Mouse (Mus musculus) intestine, embryonic 16.5 days (tissue): ENCODE data around the gene Klf1. TPM values are rescaled to one million over a fixed set of nuclear protein-coding genes. Genes with fewer than 3 reads are reported as not detected.

ENCODE experiments used
- ATAC-seq: fragments of 200-750 bp; cut with Nextera tagmentation; 2 replicates; pipeline ENCODE4 v1.8.0; 2017; ENCODE audit warnings: moderate TSS enrichment, moderate library complexity
- H3K27ac ChIP-seq: fragments of 300-500 bp; sonication (generic); 2 replicates; pipeline ENCODE4 v1.5.1; 2014; ENCODE audit warnings: mild to moderate bottlenecking, low read length
- H3K27me3 ChIP-seq: fragments of 300-500 bp; sonication (generic); replicated peaks from 2 replicates; pipeline ENCODE4 v1.6.1; 2014; ENCODE audit warnings: low read length, control low read depth, mixed read lengths; ENCODE audit not compliant: control insufficient read depth, insufficient read depth
- H3K36me3 ChIP-seq: fragments of 300-500 bp; sonication (generic); 2 replicates; pipeline ENCODE4 v1.6.1; 2014; ENCODE audit warnings: low read length, control low read depth; ENCODE audit not compliant: control insufficient read depth, insufficient read depth
- H3K4me1 ChIP-seq: fragments of 300-500 bp; sonication (generic); 2 replicates; pipeline ENCODE4 v1.6.1; 2014; ENCODE audit warnings: low read length, control low read depth, mixed read lengths; ENCODE audit not compliant: control insufficient read depth, insufficient read depth
- H3K4me2 ChIP-seq: fragments of 300-500 bp; sonication (generic); 2 replicates; pipeline ENCODE4 v1.6.1; 2014; ENCODE audit warnings: low read depth, low read length, control low read depth
- H3K4me3 ChIP-seq: fragments of 300-500 bp; sonication (generic); 2 replicates; pipeline ENCODE4 v1.5.1; 2014; ENCODE audit warnings: mild to moderate bottlenecking, low read length
- H3K9ac ChIP-seq: fragments of 300-500 bp; sonication (generic); 2 replicates; pipeline ENCODE4 v1.6.1; 2014; ENCODE audit warnings: low read depth, low read length
- H3K9me3 ChIP-seq: fragments of 300-500 bp; sonication (generic); 2 replicates; pipeline ENCODE4 v1.6.1; 2016; ENCODE audit warnings: low read length, control low read depth; ENCODE audit not compliant: control insufficient read depth
- WGBS: fragments of 180-500 bp; shearing (Covaris S2); extraction: QIAGEN DNeasy Blood & Tissue Kit; methylation state at CpG from one replicate; pipeline ENCODE4 v1.1.7; 2014; 5-methylcytosine and 5-hydroxymethylcytosine counted together
- polyA plus RNA-seq: library from polyadenylated mRNA; unstranded; fragments of >200 nt; fragmentation: Nextera tagmentation; extraction: Ambion mirVana; gene quantifications from 2 replicates; pipeline ENCODE4 v1.2.1, GENCODE M21; 2015

Gene Klf1
- polyA plus RNA-seq, 1 experiment from 2014 or later, result 10.3 TPM

DNA sequence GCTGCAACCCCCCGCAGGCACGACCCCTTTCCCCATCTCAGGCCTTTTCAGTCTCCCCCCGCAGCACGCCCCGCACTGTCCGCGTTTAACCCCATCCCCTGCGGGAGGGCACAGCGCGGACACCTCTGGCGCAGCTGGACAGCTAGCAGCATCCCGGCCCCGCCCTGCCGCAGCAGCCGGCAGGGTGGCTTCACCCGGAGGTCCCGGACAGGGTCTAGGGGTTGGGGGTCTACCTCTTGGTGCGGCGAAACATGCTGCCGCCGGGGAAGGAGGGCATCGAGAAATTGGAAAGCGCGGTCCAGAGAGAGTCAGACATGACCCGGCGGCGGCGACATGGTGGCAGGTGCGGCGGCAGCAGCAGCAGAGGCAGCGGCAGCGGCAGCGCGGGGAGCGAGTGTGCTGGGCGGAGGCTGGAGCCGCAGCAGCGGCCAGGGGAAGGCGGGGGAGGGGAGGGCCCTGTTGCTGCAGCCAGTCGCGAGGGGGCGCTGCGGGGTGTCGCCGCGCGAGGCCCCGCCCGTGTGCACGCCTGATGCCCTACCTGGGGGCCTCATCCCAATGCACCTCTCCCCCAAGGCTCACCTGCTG lies 35.3 kb downstream of the Klf1 start, which contains the start of gene Mast1:
Mast1 (minus strand) TSS at position 398 of the 585 bp plus-strand sequence.
- Histone ChIP-seq H3K4me2 (peak within 1 kb of the TSS; percentile 86), H3K9ac (peak within 1 kb of the TSS; percentile 58), H3K4me1 (peaks cover 9% of the 10 kb centered on the region; the same call in 1 of the 2 replicates), H3K27me3 (peaks cover 47% of the 10 kb centered on the region), H3K4me3 (peak within 1 kb of the TSS; percentile 53), H3K27ac (no peak within 1 kb of the TSS), H3K9me3 (no peaks in the 10 kb centered on the region), H3K36me3 (no peaks in the 10 kb centered on the region)
- peak; percentile 65 for ATAC-seq
- WGBS, result under 1% methylated on average over 46 of the region's 50 CpGs

DNA sequence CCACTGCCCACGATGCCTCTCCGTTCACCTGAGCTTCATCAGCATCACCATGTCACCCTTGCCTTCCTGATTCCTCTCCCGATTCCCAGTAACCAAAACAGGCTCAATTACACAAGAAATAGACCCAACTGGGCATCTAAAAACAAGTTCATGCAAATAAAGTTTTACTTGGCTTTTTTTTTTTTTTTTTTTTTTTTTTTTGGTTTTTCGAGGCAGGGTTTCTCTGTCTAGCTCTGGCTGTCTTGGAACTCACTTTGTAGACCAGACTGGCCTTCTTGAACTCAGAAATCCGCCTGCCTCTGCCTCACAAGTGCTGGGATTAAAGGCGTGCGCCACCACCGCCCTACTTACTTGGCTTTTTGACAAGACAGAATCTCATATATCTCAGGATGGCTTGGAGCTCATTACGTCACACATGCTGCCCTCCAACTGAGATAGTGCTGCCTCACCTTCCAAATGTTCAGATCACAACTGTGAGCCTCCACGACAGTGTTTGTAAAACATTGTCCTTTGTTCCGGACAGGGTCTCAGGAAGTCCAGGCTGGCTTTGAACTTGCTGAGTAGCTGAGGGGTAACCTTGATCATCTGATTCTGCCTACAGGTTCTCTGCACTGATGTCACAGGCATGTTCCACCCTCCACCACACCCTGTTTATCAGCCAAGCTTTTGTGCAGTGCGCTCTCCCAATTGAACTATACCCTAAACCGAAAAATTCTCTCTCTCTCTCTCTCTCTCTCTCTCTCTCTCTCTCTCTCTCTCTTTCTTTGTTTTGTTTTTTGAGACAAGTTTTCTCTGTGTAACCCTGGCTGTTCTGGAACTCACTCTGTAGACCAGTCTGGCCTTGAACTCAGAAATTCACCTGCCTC lies 36.1 kb downstream of the Klf1 start:
- H3K4me3 ChIP-seq, result peak overlapping the region; percentile 53; the same call in 1 of the 2 replicates
- ATAC-seq, result no peak
- no peak overlapping the region for H3K27ac ChIP-seq
- H3K9me3 ChIP-seq, result no peaks in the 10 kb centered on the region
- H3K4me1 ChIP-seq, result peaks cover 9% of the 10 kb centered on the region; the same call in 1 of the 2 replicates
- H3K9ac ChIP-seq, result no peak overlapping the region
- WGBS, result 67% methylated on average over 13 of the region's 13 CpGs
- peaks cover 45% of the 10 kb centered on the region for H3K27me3 ChIP-seq
- H3K4me2 ChIP-seq, result peak overlapping the region; percentile 86; the same call in 1 of the 2 replicates
- H3K36me3 ChIP-seq, result no peaks in the 10 kb centered on the region

DNA sequence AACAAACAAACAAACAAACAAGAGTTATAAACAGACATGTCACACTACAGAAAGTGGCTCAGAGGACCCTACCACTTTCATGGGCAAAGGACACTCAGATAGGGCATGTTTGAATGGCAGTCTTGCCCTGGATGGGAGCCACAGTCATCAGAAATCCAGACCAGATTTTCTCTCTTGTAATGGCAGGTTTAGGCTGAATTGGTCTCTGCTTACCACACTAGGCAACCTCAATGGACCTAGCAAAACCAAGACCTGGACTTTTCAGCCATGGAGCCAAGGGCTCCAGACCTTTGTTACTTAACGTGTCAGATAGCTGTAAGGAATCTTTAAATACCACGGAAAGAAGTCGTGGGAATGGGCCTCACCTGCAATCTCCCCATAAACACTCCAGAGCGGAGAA lies 42.0 kb downstream of the Klf1 start:
- Histone ChIP-seq H3K4me2 (no peak overlapping the region), H3K36me3 (no peaks in the 10 kb centered on the region), H3K9me3 (no peaks in the 10 kb centered on the region), H3K4me3 (no peak overlapping the region), H3K27me3 (peaks cover 48% of the 10 kb centered on the region), H3K4me1 (peaks cover 13% of the 10 kb centered on the region), H3K9ac (no peak overlapping the region), H3K27ac (no peak overlapping the region)
- WGBS, result 24% methylated on average over 4 of the region's 4 CpGs
- ATAC-seq, result no peak

DNA sequence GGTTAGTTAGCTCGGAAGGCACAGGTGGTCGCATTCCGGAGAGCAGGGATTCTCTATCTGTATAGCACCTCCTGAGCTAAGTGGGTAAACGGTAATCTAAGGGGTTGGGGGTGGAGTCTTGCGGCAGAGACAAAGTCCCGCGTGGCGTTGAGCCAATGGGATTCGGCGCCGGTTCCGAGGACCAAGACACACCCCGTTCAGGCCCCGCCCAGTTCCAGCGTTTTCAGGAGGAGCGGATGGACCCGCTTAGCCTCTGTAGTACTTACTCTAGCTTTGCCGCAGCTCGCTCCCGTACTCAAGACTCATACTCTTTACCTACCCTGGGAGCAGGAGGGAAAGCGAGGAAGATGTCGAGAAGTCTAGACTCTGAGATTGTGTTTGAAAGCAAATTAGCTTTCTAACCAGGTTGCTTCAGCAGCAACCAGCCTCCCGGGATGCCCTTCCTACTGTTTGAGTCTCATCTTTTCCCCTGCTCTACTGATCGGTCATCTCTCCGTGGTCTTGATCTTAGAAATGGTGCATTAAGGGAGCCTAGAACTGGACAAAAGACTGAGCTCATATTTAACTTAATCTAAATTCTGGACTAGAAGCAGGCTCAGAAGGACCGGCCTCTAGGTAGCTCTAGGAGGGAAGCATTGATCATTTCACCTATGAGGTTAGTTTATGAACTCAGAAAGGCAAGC lies 42.9 kb downstream of the Klf1 start:
- Histone ChIP-seq H3K4me2 (peak overlapping the region; percentile 35), H3K27me3 (peaks cover 48% of the 10 kb centered on the region)
- 4% methylated on average over 26 of the region's 26 CpGs for WGBS

DNA sequence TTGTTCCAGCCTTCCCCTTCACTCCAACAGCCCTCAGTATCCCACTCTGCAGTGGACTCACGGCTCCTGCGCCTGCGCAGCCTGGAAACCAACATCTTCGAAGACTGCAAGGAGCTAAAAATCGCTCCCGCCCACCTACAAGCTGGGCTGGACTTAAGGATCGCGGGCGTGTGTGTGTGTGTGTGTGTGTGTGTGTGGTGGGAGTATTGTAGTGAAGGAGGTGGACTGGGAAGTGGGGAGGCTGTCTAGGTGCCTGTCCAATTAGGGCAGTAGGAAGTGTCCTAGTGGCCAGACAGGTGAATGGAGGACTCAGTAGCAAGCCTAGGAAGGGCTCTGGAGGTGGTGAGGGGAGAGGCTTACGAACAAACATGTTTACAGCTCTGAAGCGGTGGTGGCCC lies 43.5 kb downstream of the Klf1 start:
- H3K4me1 ChIP-seq, result peaks cover 13% of the 10 kb centered on the region
- 6% methylated on average over 11 of the region's 11 CpGs for WGBS
- no peak overlapping the region for H3K27ac ChIP-seq
- no peak overlapping the region for H3K9ac ChIP-seq
- H3K36me3 ChIP-seq, result no peaks in the 10 kb centered on the region
- H3K27me3 ChIP-seq, result peaks cover 48% of the 10 kb centered on the region
- no peaks in the 10 kb centered on the region for H3K9me3 ChIP-seq
- H3K4me3 ChIP-seq, result peak overlapping the region; percentile 43
- ATAC-seq, result no peak; the same call in 1 of the 2 replicates
- H3K4me2 ChIP-seq, result no peak overlapping the region; the same call in 1 of the 2 replicates

More for the DNA sequence above, 42.9 kb downstream of the Klf1 start:
- no peak overlapping the region for H3K9ac ChIP-seq
- H3K9me3 ChIP-seq, result no peaks in the 10 kb centered on the region
- peak overlapping the region; percentile 15; the same call in 1 of the 2 replicates for H3K4me3 ChIP-seq
- peak; percentile 73 for ATAC-seq
- no peak overlapping the region for H3K27ac ChIP-seq
- peaks cover 13% of the 10 kb centered on the region for H3K4me1 ChIP-seq
- no peaks in the 10 kb centered on the region for H3K36me3 ChIP-seq

DNA sequence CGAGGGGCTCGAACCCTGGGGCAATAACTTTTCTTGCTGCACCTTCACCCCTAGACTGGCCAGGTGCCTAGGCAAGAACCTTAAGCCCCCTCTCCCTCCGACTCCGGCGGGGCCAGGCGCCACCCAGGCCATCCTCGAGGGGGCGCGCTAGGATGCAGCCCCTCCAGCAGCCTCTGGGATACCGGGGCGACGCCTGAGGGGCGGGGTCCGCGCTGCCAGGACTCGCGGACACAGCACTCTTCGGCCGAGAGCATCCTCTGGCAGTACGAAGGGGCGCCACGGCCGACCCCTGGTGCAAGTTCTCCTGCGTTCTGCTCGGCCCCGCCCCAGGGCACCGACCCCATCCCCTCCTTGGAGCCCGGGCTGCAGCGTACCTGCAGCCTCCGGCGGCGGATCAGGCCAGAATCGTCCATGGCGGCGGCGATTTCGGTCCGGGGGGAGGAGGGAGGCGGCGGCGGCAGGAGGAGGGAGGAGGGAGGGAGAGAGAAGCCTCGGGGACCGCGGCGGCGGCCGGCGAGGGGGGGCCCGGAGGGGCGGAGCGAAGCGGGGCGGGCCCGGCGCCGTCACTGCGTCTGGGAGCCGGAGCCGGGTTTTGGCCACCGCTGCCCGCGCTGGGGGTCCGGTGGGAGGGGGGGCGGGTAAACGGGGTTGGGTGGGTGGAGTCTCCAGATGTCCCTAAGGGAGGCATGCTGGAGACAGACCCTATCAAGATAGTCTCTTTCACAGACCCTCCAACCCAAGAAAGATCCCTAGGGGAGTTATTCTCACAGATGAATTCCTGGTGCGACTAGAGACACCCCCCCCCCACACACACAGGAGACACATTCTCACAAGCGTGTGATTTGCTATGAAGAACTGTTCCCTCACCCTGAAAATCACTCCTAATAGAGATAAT lies 44.2 kb downstream of the Klf1 start:
- H3K27ac ChIP-seq, result no peak overlapping the region
- H3K4me1 ChIP-seq, result peaks cover 13% of the 10 kb centered on the region
- peak overlapping the region; percentile 43 for H3K4me3 ChIP-seq
- peak overlapping the region; percentile 73 for H3K4me2 ChIP-seq
- peaks cover 51% of the 10 kb centered on the region for H3K27me3 ChIP-seq
- H3K9ac ChIP-seq, result no peak overlapping the region; the same call in 1 of the 2 replicates
- no peaks in the 10 kb centered on the region for H3K36me3 ChIP-seq
- peak; percentile 48; the same call in 1 of the 2 replicates for ATAC-seq
- WGBS, result under 1% methylated on average over 32 of the region's 67 CpGs
- H3K9me3 ChIP-seq, result no peaks in the 10 kb centered on the region

DNA sequence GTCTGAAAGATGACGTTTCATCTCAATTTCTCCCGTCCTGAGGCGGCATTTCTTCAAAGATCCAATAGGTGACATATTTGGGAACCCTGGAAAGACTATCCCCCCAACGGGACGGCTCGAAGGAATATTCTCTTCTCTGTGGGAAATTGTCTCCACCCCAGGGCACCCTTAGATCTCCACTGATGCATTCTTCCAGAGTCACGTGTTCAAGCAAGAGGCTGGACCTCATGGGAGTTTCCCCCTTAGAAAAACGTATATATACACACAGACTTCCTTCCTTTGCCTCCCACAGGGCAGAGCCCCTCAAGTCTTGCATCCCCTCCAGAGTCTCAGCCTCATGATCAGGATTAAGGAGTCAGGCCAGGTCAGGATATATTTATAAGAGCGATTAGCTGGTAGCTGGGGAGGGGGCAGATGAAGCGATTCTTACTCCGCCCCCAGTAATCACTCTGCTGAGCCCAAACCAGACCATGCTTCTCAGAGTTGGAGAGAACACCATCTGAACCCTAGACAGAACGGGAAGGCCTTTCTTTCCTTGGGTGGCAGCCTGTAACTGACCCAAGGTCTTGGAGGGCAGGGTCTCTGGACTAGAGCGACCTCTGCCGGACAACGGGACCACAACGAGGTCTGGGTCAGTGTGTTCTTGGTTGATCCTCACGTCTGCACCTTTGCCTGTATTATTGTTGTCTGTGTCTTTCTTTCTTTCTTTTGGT lies 45.0 kb downstream of the Klf1 start, which contains the start of gene Rtbdn:
Rtbdn (plus strand) TSS at position 464 of the 713 bp plus-strand sequence.
- WGBS, result 12% methylated on average over 17 of the region's 17 CpGs
- Histone ChIP-seq H3K9ac (no peak within 1 kb of the TSS; the same call in 1 of the 2 replicates), H3K27ac (no peak within 1 kb of the TSS), H3K9me3 (no peaks in the 10 kb centered on the region), H3K27me3 (peaks cover 52% of the 10 kb centered on the region), H3K4me3 (peak within 1 kb of the TSS; percentile 43), H3K36me3 (no peaks in the 10 kb centered on the region), H3K4me1 (peaks cover 13% of the 10 kb centered on the region), H3K4me2 (peak within 1 kb of the TSS; percentile 73)
- 0 out of 2 replicates have a peak, but pooled peaks have one; percentile 13 for ATAC-seq

DNA sequence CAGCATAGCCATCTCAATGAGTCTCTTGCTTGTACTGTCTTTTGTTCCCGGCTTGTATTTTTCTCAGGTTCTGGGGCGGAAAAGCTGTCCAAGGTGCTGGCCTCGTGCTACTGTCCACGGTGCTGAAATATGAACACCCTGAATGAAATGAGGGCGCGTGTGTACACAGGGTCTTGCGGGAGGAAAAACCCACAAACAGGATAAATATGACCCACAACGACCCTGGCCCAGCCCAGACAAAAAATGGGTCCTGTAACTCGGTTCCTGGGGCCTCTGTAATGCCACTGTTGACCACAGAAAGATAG lies 45.5 kb downstream of the Klf1 start:
- 13% methylated on average over 9 of the region's 9 CpGs for WGBS
- Histone ChIP-seq H3K9me3 (no peaks in the 10 kb centered on the region), H3K27me3 (peaks cover 52% of the 10 kb centered on the region), H3K9ac (no peak overlapping the region), H3K36me3 (no peaks in the 10 kb centered on the region), H3K4me2 (no peak overlapping the region), H3K4me1 (peaks cover 13% of the 10 kb centered on the region), H3K4me3 (no peak overlapping the region), H3K27ac (no peak overlapping the region)
- ATAC-seq, result peak; percentile 38; the same call in 1 of the 2 replicates
